Comparison of ENCODE assay signal across 10 mouse cellular contexts in genomic region chr16:44238835-44239263, GRCm38 (mm10).
DNase-seq lines count a peak whose midpoint lies in the region; ATAC-seq and TF ChIP-seq lines count a peak whose summit lies in the region.
"Had no signal": no experiment of that assay in that cellular context is flagged by ENCODE, and none has a peak within 500 bp of the region (broad histone marks: within the 10 kb centered on the region; RNA-seq: fewer than 3 reads in every experiment).

No protein-coding gene starts in this region.

- H3K27me3 ChIP-seq in cerebellum, adult 2 months (ENCODE audit: control insufficient read depth, insufficient read depth, low read length) = no peaks in the 10 kb centered on the region
- H3K27me3 ChIP-seq in lung, embryonic 14.5 days (ENCODE audit: insufficient read depth, low read length) = no peaks in the 10 kb centered on the region
- H3K27me3 ChIP-seq: liver, embryonic 15.5 days had no signal

- H3K36me3 ChIP-seq in lung, embryonic 14.5 days (ENCODE audit: insufficient read depth) = no peaks in the 10 kb centered on the region
- H3K36me3 ChIP-seq: liver, embryonic 15.5 days had no signal

- peaks cover 19% of the 10 kb centered on the region for H3K4me1 ChIP-seq in cerebellum, adult 2 months (ENCODE audit: control insufficient read depth, insufficient read depth, low read length)
- no peaks in the 10 kb centered on the region for H3K4me1 ChIP-seq in lung, embryonic 14.5 days (ENCODE audit: insufficient read depth)
- H3K4me1 ChIP-seq: liver, embryonic 15.5 days had no signal

- no peak overlapping the region for H3K9ac ChIP-seq in lung, embryonic 14.5 days
- H3K9ac ChIP-seq: liver, embryonic 15.5 days had no signal

- no peak for DNase-seq in cerebellum, adult 2 months
- DNase-seq in cerebellum, adult 11 months = no peak
- peak; percentile 20 for DNase-seq in lung, embryonic 14.5 days
- DNase-seq in lung, postnatal 25 days (ENCODE audit: low spot score) = no peak
- DNase-seq in heart, postnatal 4 days = peak; percentile 28
- peak; percentile 49 for DNase-seq in right cerebral cortex, postnatal 25 days
- DNase-seq in adrenal gland, postnatal 36 days = no peak
- DNase-seq: kidney, adult 9 months had no signal

- H3K27ac ChIP-seq in cerebellum, adult 2 months (ENCODE audit: insufficient read depth, low read length) = peak overlapping the region; percentile 78
- no peak overlapping the region for H3K27ac ChIP-seq in lung, embryonic 14.5 days (ENCODE audit: low read depth)
- H3K27ac ChIP-seq: liver, embryonic 15.5 days had no signal

- TF ChIP-seq POLR2A in cerebellum, adult 2 months (IDR thresholded peaks at IDR 0.05; ENCODE audit: borderline replicate concordance, insufficient read depth, low read length) = no peak

- no peaks in the 10 kb centered on the region for H3K9me3 ChIP-seq in lung, embryonic 14.5 days (ENCODE audit: low read depth, low read length)
- H3K9me3 ChIP-seq: liver, embryonic 15.5 days had no signal

- no peak for ATAC-seq in lung, embryonic 14.5 days (ENCODE audit: insufficient read depth)
- no peak for ATAC-seq in megakaryocyte, adult 5-6 weeks (ENCODE audit: poor library complexity, severe bottlenecking)

- WGBS in cerebellum, adult 2 months = 50% methylated on average over 10 of the region's 10 CpGs
- 40% methylated on average over 10 of the region's 10 CpGs for WGBS in lung, embryonic 14.5 days

- H3K4me2 ChIP-seq in lung, embryonic 14.5 days = no peak overlapping the region
- H3K4me2 ChIP-seq: liver, embryonic 15.5 days had no signal

- H3K4me3 ChIP-seq in cerebellum, adult 2 months (replicated peaks; ENCODE audit: insufficient read depth, low read depth, low read length) = no peak overlapping the region
- no peak overlapping the region for H3K4me3 ChIP-seq in lung, embryonic 14.5 days (ENCODE audit: low read depth, low read length)
- H3K4me3 ChIP-seq: liver, embryonic 15.5 days had no signal

- TF ChIP-seq CTCF in cerebellum, adult 2 months (IDR thresholded peaks at IDR 0.05; ENCODE audit: borderline replicate concordance, insufficient read depth, low read depth, low read length) = no peak
- no peak for TF ChIP-seq CTCF in lung, embryonic 14.5 days (IDR thresholded peaks at IDR 0.05; ENCODE audit: low read depth)

Comparison
In these comparisons a context has a peak if more than half of its experiments do, and no peak if none do; other contexts are left out.
1. DNase-seq: peak in lung, embryonic 14.5 days (single experiment), heart, postnatal 4 days (single experiment) and right cerebral cortex, postnatal 25 days (single experiment); none in cerebellum, adult 2 months (0 of 2), cerebellum, adult 11 months (single experiment), lung, postnatal 25 days (single experiment) and adrenal gland, postnatal 36 days (0 of 2).